Mouse (Mus musculus): ENCODE results near the gene Tsga8. TPM values are rescaled to one million over a fixed set of nuclear protein-coding genes. Genes with fewer than 3 reads are reported as not detected.

Gene Tsga8
- not detected in 2 replicates for polyA plus RNA-seq (2016; fragmentation: Nextera tagmentation; extraction: Ambion mirVana)

DNA sequence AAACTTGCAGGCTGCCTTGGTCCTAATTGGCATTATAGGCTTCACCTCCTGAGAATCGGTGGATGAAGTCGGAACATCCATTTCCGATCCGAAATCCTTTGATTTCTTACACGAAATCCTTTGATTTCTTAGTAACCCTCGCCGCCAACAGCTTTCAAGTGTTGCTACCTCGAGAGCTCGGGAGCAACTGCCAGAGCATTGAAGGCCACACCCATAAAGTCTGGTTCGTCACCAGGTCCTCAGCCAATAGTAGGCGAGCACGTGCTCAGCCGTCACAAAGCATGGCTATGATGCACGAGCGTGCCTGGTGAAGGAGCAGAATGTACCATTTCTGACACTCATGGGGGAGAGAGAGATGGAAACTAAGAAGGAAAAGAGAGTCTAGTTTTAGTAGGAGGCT, at the start of gene Tsga8:
Gene Tsga8, minus strand, starts transcription at position 327 of the 400 bp plus-strand sequence.
- DNase-seq (ENCODE audit: low spot score) = no peak
- Histone ChIP-seq H3K27ac (no peak within 1 kb of the TSS), H3K4me1 (no peaks in the 10 kb centered on the region), H3K36me3 (no peaks in the 10 kb centered on the region), H3K4me3 (no peak within 1 kb of the TSS), H3K27me3 (ENCODE audit: insufficient read depth, poor library complexity, severe bottlenecking) (no peaks in the 10 kb centered on the region), H3K9me3 (no peaks in the 10 kb centered on the region)
- 91% methylated on average over 15 of the region's 15 CpGs for WGBS
